Mouse (Mus musculus) Patski (cell line): ENCODE data around the gene F830045P16Rik. TPM values are rescaled to one million over a fixed set of nuclear protein-coding genes. Genes with fewer than 3 reads are reported as not detected.
"Not testable (repeated sequence)": the region's sequence is repeated elsewhere in the genome, so short reads cannot be mapped to it uniquely, and the experiment has no call there.

ENCODE experiments used
- ATAC-seq: fragments of 100-300 bp; one replicate; pipeline ENCODE4 v1.8.0; 2021
- CTCF ChIA-PET: fragments of 350-600 bp; sonication (Branson Sonifier 250); formaldehyde crosslinking; loops from one replicate; lab custom pipeline; 2022; ENCODE audit warnings: inconsistent platforms; lab: Charles Lee
- POLR2A ChIA-PET: fragments of 350-600 bp; sonication (Branson Sonifier 250); formaldehyde crosslinking; loops from one replicate; lab custom pipeline; 2022; ENCODE audit warnings: antibody characterized with exemption, inconsistent platforms; lab: Charles Lee
- DNase-seq: peaks from one replicate; pipeline ENCODE4 v3.0.0-alpha.2; 2011; ENCODE audit warnings: low read depth, low spot score
- H3K27me3 ChIP-seq: fragments of 371-371 bp; one replicate; pipeline ENCODE4 v1.5.1; 2021
- CTCF ChIP-seq: fragments of 100-300 bp; IDR thresholded peaks from one replicate; pipeline ENCODE4 v1.5.1; 2021
- in situ Hi-C: fragments of 300-500 bp; cut with MboI; formaldehyde crosslinking; loops from 3 replicates; pipeline ENCODE4 v1.11.1; 2018; ENCODE audit warnings: low pct_unique_long_range_greater_than_20kb, mixed read lengths
- polyA plus RNA-seq: library from polyadenylated mRNA; unstranded; gene quantifications from one replicate; pipeline ENCODE4 v1.2.3, GENCODE M21; 2021

The F830045P16Rik gene
- polyA plus RNA-seq, 1 experiment from 2014 or later: not detected

GRCm38 (mm10) chr2:129529297-129530209, 6.8 kb downstream of the F830045P16Rik start:
- no peak for TF ChIP-seq CTCF
- DNase-seq (no peak), ATAC-seq (no peak)
- in situ Hi-C loops: no loop called here
- H3K27me3 ChIP-seq: no peaks in the 10 kb centered on the region
- POLR2A ChIA-PET: no interaction called here
- CTCF ChIA-PET: interaction anchor here (1.3 kb wide), 1 partner anchor 95 kb away, joined by 3 read pairs; no protein-coding TSS in a partner anchor

GRCm38 (mm10) chr2:129527916-129528315, 8.5 kb downstream of the F830045P16Rik start:
- ChIA-PET CTCF (no interaction called here), POLR2A (no interaction called here)
- no peak for TF ChIP-seq CTCF
- in situ Hi-C loops: no loop called here
- ATAC-seq: no peak
- no peak for DNase-seq
- no peaks in the 10 kb centered on the region for H3K27me3 ChIP-seq

DNA sequence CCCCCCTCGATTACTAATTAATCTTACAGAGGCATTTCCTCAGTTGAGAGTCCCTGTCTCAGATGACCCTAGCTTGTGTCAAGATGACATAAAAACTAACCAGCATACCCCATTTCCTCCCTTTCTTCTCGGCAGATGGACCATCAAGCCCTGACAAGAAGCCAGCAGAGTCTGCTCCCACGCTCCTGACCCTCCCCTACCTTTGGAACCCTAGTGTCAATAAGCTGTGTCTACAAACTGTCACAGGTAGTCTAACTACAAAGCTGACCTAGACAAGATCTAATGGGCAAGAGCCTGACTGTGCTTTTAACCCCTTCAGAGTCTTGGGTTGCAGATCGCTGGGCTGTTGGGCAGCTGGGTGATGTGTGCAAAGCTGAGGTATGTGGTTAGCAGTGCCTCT, 10.1 kb downstream of the F830045P16Rik start:
- no peaks in the 10 kb centered on the region for H3K27me3 ChIP-seq
- ChIA-PET CTCF (interaction anchor here (1.9 kb wide), 1 partner anchor 12 kb away, joined by 6 read pairs; no protein-coding TSS in a partner anchor), POLR2A (no interaction called here)
- TF ChIP-seq CTCF: no peak
- in situ Hi-C loops: no loop called here
- DNase-seq (no peak), ATAC-seq (no peak)

- H3K27me3 ChIP-seq: no peaks in the 10 kb centered on the region
- ATAC-seq: no peak
- in situ Hi-C loops: no loop called here
- no peak for DNase-seq
- ChIA-PET CTCF (interaction anchor here (1.9 kb wide), 1 partner anchor 12 kb away, joined by 6 read pairs; no protein-coding TSS in a partner anchor), POLR2A (no interaction called here)
- TF ChIP-seq CTCF: no peak
These were observed 10.8 kb downstream of the F830045P16Rik start for GRCm38 (mm10) chr2:129525644-129526043.

DNA sequence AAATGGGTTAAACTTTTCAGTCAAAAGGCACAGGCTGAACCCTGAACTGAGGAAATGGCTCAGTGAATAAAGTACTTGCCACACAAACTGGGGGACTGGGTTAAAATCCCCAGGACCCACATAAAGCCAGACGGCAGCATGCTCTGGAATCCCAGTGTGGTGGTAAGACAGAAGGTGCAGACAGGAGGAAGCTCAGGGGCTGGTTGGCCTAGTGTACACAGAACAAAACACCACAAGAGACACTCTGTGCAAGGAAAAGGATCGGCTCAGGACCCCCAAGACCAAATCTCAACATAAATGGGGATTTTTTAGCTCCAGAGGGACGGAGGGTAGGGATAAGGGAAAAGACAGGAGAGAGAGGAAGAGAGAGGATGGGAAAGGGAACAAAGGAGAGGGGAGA, 17.9 kb downstream of the F830045P16Rik start:
- in situ Hi-C loops: no loop called here
- POLR2A ChIA-PET: no interaction called here
- no peak for TF ChIP-seq CTCF

GRCm38 (mm10) chr2:129514923-129515920, 21.2 kb downstream of the F830045P16Rik start:
- no peak for ATAC-seq

More for the DNA sequence above, 17.9 kb downstream of the F830045P16Rik start:
- CTCF ChIA-PET: interaction anchor here (1.1 kb wide), 1 partner anchor 64 kb away, joined by 3 read pairs; no protein-coding TSS in a partner anchor
- DNase-seq (no peak), ATAC-seq (no peak)
- H3K27me3 ChIP-seq: peaks cover 3% of the 10 kb centered on the region

DNA sequence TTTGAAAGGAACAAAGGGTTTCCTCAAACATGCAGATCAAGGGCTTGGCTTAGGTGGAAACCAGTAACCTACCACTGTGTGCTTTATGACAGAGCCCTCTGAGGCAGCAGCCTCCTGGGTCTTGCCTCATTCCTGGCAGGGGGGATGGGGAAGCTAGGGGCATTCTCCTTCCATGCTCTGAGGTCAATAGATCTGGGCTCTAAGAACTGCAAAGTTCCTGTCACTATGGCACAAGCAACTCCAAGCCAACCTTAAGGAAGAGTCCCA, 22.1 kb downstream of the F830045P16Rik start:
- H3K27me3 ChIP-seq: peaks cover 3% of the 10 kb centered on the region
- POLR2A ChIA-PET: no interaction called here
- in situ Hi-C loops: no loop called here
- CTCF ChIA-PET: interaction anchor here (2.3 kb wide), 1 partner anchor 12 kb away, joined by 6 read pairs; no protein-coding TSS in a partner anchor
- no peak for TF ChIP-seq CTCF
- DNase-seq (no peak), ATAC-seq (no peak)

More at GRCm38 (mm10) chr2:129514923-129515920, 21.2 kb downstream of the F830045P16Rik start:
- in situ Hi-C loops: no loop called here
- TF ChIP-seq CTCF: no peak
- no peak for DNase-seq
- peaks cover 3% of the 10 kb centered on the region for H3K27me3 ChIP-seq
- POLR2A ChIA-PET: no interaction called here
- CTCF ChIA-PET: interaction anchor here (2.3 kb wide), 1 partner anchor 11 kb away, joined by 6 read pairs; no protein-coding TSS in a partner anchor

- ChIA-PET POLR2A (interaction anchor here (0.6 kb wide), 1 partner anchor 77 kb away, joined by 3 read pairs; no protein-coding TSS in a partner anchor), CTCF (interaction anchor here (2.3 kb wide), 1 partner anchor 12 kb away, joined by 6 read pairs; no protein-coding TSS in a partner anchor)
- H3K27me3 ChIP-seq: peaks cover 3% of the 10 kb centered on the region
- ATAC-seq: no peak
- DNase-seq: no peak
- TF ChIP-seq CTCF: no peak
- in situ Hi-C loops: no loop called here
These were observed 22.6 kb downstream of the F830045P16Rik start for GRCm38 (mm10) chr2:129513546-129514400.

DNA sequence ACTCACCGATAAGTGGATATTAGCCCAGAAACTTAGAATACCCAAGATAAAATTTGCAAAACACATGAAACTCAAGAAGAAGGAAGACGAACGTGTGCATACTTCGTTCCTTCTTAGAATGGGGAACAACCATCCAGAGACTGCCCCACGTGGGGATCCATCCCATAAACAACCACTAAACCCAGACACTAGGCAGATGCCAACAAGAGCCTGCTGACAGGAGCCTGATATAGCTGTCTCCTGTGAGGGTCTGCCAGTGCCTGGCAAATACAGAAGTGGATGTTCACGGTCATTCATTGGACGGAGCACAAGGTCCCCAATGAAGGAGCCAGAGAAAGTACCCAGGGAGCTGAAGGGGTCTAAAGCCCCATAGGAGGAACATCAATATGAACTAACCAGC, 24.3 kb downstream of the F830045P16Rik start:
- in situ Hi-C loops, ATAC-seq, DNase-seq, H3K27me3 ChIP-seq, CTCF ChIA-PET, POLR2A ChIA-PET: not testable (repeated sequence)
